Mouse (Mus musculus): Measurements from ENCODE around the gene Traf3ip2. TPM values are rescaled to one million over a fixed set of nuclear protein-coding genes. Genes with fewer than 3 reads are reported as not detected.

Traf3ip2 gene
- 100 to 1,000 TPM; 112 to 127 TPM for total RNA-seq (2023)

GRCm38 (mm10) chr10:39612633-39612988, at the start of gene Traf3ip2:
TSS of gene Traf3ip2 (plus strand) at chr10:39612934.

Other genes starting within 250 kb of the Traf3ip2 start
- 10 to 100 TPM; 52.8 to 60.1 TPM for gene Fyn, start 244.1 kb upstream of the Traf3ip2 start, total RNA-seq (2023)
- 10 to 100 TPM; 45.1 to 52.8 TPM for gene Rev3l, start 119.2 kb downstream of the Traf3ip2 start, total RNA-seq (2023)

Data from B cell, adult 67 days (primary cell).